Mouse (Mus musculus): Measurements from ENCODE around the gene Olfr46. TPM values are rescaled to one million over a fixed set of nuclear protein-coding genes. Genes with fewer than 3 reads are reported as not detected.
"Not testable (repeated sequence)": the region's sequence is repeated elsewhere in the genome, so short reads cannot be mapped to it uniquely, and the experiment has no call there.

Gene Olfr46
- total RNA-seq (2017) = not detected in 2 replicates

DNA sequence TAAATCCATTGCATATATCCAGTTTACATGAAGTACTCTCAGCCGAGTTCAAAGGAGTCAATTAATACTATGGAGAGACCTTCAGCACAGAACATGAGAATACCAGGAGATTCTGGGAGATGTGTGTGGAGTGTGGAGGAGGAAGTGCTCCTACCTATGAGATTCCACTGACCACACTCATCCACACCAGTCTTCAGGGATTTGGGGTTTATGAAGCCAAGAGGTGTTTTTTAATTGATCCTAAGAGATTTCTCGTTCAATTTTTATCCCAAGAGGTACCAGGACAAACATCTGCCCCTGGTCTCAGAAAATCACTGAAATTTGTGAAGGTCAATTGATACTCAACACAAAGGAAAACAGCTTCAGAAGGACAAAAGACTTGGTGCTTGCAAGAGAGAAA lies at the start of gene Olfr46:
Gene Olfr46 (plus strand): TSS at position 301 of the 400 bp plus-strand sequence.
- not testable (repeated sequence) for ATAC-seq (replicated peaks in 1 of 2; ENCODE audit: insufficient read depth in 1 of 2, low FRiP score in 2 of 2, low TSS enrichment in 1 of 2, low read depth in 1 of 2, poor library complexity in 2 of 2, severe bottlenecking in 2 of 2)

DNA sequence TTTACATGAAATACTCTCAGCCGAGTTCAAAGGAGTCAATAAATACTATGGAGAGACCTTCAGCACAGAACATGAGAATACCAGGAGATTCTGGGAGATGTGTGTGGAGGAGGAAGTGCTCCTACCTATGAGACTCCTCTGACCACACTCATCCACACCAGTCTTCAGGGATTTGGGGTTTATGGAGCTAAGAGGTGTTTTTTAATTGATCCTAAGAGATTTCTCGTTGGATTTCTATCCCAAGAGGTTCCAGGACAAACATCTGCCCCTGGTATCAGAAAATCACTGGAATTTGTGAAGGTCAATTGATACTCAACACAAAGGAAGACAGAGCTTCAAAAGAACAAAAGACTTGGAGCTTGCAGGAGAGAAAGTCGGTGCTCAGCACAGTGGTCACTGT lies 33.5 kb upstream of the Olfr46 start, which contains the start of gene Olfr538:
Gene Olfr538 (plus strand): TSS at position 301 of the 400 bp plus-strand sequence.
- no peak for ATAC-seq (replicated peaks in 1 of 2; ENCODE audit: insufficient read depth in 1 of 2, low FRiP score in 2 of 2, low TSS enrichment in 1 of 2, low read depth in 1 of 2, poor library complexity in 2 of 2, severe bottlenecking in 2 of 2)

DNA sequence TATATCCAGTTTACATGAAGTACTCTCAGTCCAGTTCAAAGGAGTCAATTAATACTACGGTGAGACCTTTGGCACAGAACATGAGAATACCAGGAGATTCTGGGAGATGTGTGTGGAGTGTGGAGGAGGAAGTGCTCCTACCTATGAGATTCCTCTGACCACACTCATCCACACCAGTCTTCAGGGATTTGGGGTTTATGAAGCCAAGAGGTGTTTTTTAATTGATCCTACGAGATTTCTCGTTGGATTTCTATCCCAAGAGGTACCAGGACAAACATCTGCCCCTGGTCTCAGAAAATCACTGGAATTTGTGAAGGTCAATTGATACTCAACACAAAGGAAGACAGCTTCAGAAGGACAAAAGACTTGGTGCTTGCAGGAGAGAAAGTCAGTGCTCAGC lies 27.6 kb downstream of the Olfr46 start, which contains the start of gene Olfr61:
Gene Olfr61 (plus strand): TSS at position 301 of the 400 bp plus-strand sequence.
- not testable (repeated sequence) for ATAC-seq (replicated peaks in 1 of 2; ENCODE audit: insufficient read depth in 1 of 2, low FRiP score in 2 of 2, low TSS enrichment in 1 of 2, low read depth in 1 of 2, poor library complexity in 2 of 2, severe bottlenecking in 2 of 2)

DNA sequence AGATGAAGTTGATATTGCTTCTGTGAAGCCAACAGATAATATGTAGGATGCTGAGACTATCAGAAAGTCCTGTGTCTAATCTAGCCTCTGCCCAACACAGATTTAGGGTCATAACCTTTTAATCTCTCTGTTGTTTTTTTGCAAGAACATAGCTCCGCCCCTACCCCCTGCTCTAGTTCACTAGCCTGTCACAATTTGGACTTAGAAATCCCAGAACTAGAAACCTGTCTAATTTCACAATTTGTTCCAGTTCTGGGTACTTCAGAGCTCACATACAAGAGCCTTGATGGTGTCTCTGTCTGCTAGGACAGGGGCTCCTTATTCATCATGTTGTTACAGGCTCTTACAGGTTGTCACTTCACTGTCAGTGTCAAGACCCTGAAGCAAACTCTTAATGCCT lies 29.5 kb downstream of the Olfr46 start:
- no peak for ATAC-seq (replicated peaks in 1 of 2; ENCODE audit: insufficient read depth in 1 of 2, low FRiP score in 2 of 2, low TSS enrichment in 1 of 2, low read depth in 1 of 2, poor library complexity in 2 of 2, severe bottlenecking in 2 of 2)

DNA sequence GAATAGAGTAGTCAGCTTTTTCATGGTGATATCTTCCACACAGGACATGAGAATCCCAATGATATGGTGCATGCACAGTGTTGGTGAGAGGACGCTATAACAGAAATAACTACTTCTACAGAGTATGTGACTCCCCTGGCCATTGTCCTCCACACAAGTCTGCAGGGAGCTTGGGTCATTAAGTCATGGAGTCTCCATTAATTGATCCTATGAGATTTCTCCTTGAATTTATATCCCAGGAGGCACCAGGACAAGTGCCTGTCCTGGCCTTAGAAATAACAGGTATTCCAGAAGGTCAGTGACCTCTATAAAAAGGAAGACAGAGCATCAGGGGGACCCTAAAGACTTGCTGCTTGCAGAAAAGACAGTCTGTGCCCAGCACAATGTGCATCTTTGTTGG lies 45.1 kb downstream of the Olfr46 start, which contains the start of gene Olfr53:
Gene Olfr53 (plus strand): TSS at position 301 of the 400 bp plus-strand sequence.
- ATAC-seq (replicated peaks in 1 of 2; ENCODE audit: insufficient read depth in 1 of 2, low FRiP score in 2 of 2, low TSS enrichment in 1 of 2, low read depth in 1 of 2, poor library complexity in 2 of 2, severe bottlenecking in 2 of 2) = no peak

DNA sequence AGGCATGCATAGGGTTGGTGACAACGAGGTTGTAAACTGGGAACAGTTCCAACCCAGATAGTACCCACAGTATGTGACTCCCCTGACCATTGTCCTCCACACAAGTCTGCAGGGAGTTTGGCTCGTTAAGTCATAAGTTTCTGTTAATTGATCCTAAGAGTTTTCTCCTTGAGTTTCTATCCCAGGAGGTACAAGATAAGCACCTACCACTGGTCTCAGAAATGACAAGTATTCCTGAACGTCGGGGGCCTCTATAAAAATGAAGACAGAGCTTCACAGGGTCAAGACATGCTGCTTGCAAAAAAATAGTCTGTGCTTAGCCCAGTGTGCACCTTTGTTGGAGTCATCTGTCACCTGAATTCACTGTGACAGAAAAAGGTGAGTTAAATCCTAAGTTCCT lies 58.6 kb downstream of the Olfr46 start, which contains the start of gene Olfr539:
Gene Olfr539 (plus strand): TSS at position 301 of the 400 bp plus-strand sequence.
- no peak for ATAC-seq (replicated peaks in 1 of 2; ENCODE audit: insufficient read depth in 1 of 2, low FRiP score in 2 of 2, low TSS enrichment in 1 of 2, low read depth in 1 of 2, poor library complexity in 2 of 2, severe bottlenecking in 2 of 2)

Other genes with a start within 250 kb of the Olfr46 start
- gene Olfr60, start 239.6 kb upstream of the Olfr46 start, total RNA-seq (2017) = not detected in 2 replicates
- gene Olfr530, start 224.9 kb upstream of the Olfr46 start, total RNA-seq (2017) = not detected in 2 replicates
- not detected in 2 replicates for gene Olfr531, start 198.4 kb upstream of the Olfr46 start, total RNA-seq (2017)
- not detected in 2 replicates for gene Olfr532, start 179.6 kb upstream of the Olfr46 start, total RNA-seq (2017)
- gene Olfr533, start 137.9 kb upstream of the Olfr46 start, total RNA-seq (2017) = not detected in 2 replicates
- not detected in 2 replicates for gene Olfr535, start 117.1 kb upstream of the Olfr46 start, total RNA-seq (2017)
- not detected in 2 replicates for gene Olfr536, start 93.9 kb upstream of the Olfr46 start, total RNA-seq (2017)
- not detected in 2 replicates for gene Olfr538, start 33.4 kb upstream of the Olfr46 start, total RNA-seq (2017)
- gene Olfr61, start 27.7 kb downstream of the Olfr46 start, total RNA-seq (2017) = not detected in 2 replicates
- gene Olfr53, start 45.2 kb downstream of the Olfr46 start, total RNA-seq (2017) = not detected in 2 replicates
- not detected in 2 replicates for gene Olfr539, start 58.7 kb downstream of the Olfr46 start, total RNA-seq (2017)
- not detected in 2 replicates for gene Olfr45, start 80.7 kb downstream of the Olfr46 start, total RNA-seq (2017)
- gene Olfr541, start 96.0 kb downstream of the Olfr46 start, total RNA-seq (2017) = not detected in 2 replicates
- gene Cyp2e1, start 162.5 kb downstream of the Olfr46 start, total RNA-seq (2017) = not detected in 2 replicates
- gene Syce1, start 186.6 kb downstream of the Olfr46 start, total RNA-seq (2017) = 0.88 and 1.8 TPM in 2 replicates
- 2.4 and 3.4 TPM in 2 replicates for gene Zfp941, start 220.9 kb downstream of the Olfr46 start, total RNA-seq (2017)
- gene Urah, start 233.7 kb downstream of the Olfr46 start, total RNA-seq (2017) = not detected in 2 replicates
- not detected in 2 replicates for gene Scgb1c1, start 244.3 kb downstream of the Olfr46 start, total RNA-seq (2017)
- gene Odf3, start 246.5 kb downstream of the Olfr46 start, total RNA-seq (2017) = not detected in 2 replicates

All from hematopoietic stem cell, adult 5-6 weeks (primary cell).